Mouse (Mus musculus): ENCODE data around the gene Fam129b. TPM values are rescaled to one million over a fixed set of nuclear protein-coding genes. Genes with fewer than 3 reads are reported as not detected.

Gene Fam129b
- polyA plus RNA-seq, 1 experiment from 2014 or later = 39.0 TPM

DNA sequence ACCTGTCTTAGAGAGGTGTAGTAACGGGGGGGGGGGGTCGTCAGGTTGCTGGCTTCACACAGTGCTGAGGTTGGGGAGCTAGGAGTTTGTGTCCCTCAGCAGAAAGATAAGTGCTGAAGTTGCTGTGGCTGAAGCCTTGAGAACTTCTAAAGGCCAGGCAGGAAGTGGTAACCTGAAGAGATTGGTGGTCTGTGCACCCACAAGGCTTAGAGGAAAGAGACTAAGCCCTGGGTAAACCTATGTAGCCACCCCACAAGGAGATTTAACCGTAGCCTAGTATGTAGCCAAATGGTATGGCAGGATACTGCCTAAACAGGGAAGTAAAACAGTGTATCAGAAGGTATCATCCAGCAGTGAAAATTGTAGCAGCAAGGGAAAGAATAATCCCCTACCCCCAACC lies 14.4 kb downstream of the Fam129b start:
- Histone ChIP-seq H3K9ac (ENCODE audit: low read depth, low read length) (0 out of 2 replicates have a peak overlapping the region, but pooled peaks have one; percentile 3), H3K9me3 (ENCODE audit: control insufficient read depth, low read length) (no peaks in the 10 kb centered on the region), H3K4me3 (ENCODE audit: low read depth, low read length) (no peak overlapping the region), H3K36me3 (ENCODE audit: control insufficient read depth, insufficient read depth, low read length) (0 out of 2 replicates have a peak, but pooled peaks cover 8% of the 10 kb centered on the region), H3K4me2 (ENCODE audit: low read depth, low read length) (no peak overlapping the region), H3K4me1 (ENCODE audit: control insufficient read depth, insufficient read depth, low read length) (peaks cover 21% of the 10 kb centered on the region), H3K27ac (replicated peaks; ENCODE audit: low read depth, low read length) (no peak overlapping the region), H3K27me3 (replicated peaks; ENCODE audit: control insufficient read depth, insufficient read depth, low read length) (no peaks in the 10 kb centered on the region)
- ATAC-seq (ENCODE audit: low read depth) = no peak
- WGBS = 91% methylated on average over 3 of the region's 3 CpGs
- no peak for DNase-seq (ENCODE audit: low spot score)

- H3K9ac ChIP-seq (ENCODE audit: low read depth, low read length) = no peak overlapping the region
- no peaks in the 10 kb centered on the region for H3K27me3 ChIP-seq (replicated peaks; ENCODE audit: control insufficient read depth, insufficient read depth, low read length)
- no peak overlapping the region for H3K4me3 ChIP-seq (ENCODE audit: low read depth, low read length)
- H3K4me2 ChIP-seq (ENCODE audit: low read depth, low read length) = no peak overlapping the region
- H3K9me3 ChIP-seq (ENCODE audit: control insufficient read depth, low read length) = no peaks in the 10 kb centered on the region
- H3K27ac ChIP-seq (replicated peaks; ENCODE audit: low read depth, low read length) = no peak overlapping the region
- peaks cover 26% of the 10 kb centered on the region for H3K4me1 ChIP-seq (ENCODE audit: control insufficient read depth, insufficient read depth, low read length)
- no peak for DNase-seq (ENCODE audit: low spot score)
- H3K36me3 ChIP-seq (ENCODE audit: control insufficient read depth, insufficient read depth, low read length) = 0 out of 2 replicates have a peak, but pooled peaks cover 8% of the 10 kb centered on the region
- ATAC-seq (ENCODE audit: low read depth) = no peak
- 73% methylated on average over 9 of the region's 9 CpGs for WGBS
Measured at GRCm38 (mm10) chr2:32891278-32891677, 15.4 kb downstream of the Fam129b start.

GRCm38 (mm10) chr2:32892490-32892889 lies 16.6 kb downstream of the Fam129b start:
- Histone ChIP-seq H3K4me1 (ENCODE audit: control insufficient read depth, insufficient read depth, low read length) (peaks cover 35% of the 10 kb centered on the region), H3K36me3 (ENCODE audit: control insufficient read depth, insufficient read depth, low read length) (0 out of 2 replicates have a peak, but pooled peaks cover 8% of the 10 kb centered on the region), H3K4me2 (ENCODE audit: low read depth, low read length) (no peak overlapping the region), H3K27me3 (replicated peaks; ENCODE audit: control insufficient read depth, insufficient read depth, low read length) (no peaks in the 10 kb centered on the region), H3K27ac (replicated peaks; ENCODE audit: low read depth, low read length) (no peak overlapping the region), H3K9me3 (ENCODE audit: control insufficient read depth, low read length) (no peaks in the 10 kb centered on the region), H3K4me3 (ENCODE audit: low read depth, low read length) (no peak overlapping the region), H3K9ac (ENCODE audit: low read depth, low read length) (no peak overlapping the region)
- ATAC-seq (ENCODE audit: low read depth) = no peak
- DNase-seq (ENCODE audit: low spot score) = no peak
- 92% methylated on average over 14 of the region's 14 CpGs for WGBS

DNA sequence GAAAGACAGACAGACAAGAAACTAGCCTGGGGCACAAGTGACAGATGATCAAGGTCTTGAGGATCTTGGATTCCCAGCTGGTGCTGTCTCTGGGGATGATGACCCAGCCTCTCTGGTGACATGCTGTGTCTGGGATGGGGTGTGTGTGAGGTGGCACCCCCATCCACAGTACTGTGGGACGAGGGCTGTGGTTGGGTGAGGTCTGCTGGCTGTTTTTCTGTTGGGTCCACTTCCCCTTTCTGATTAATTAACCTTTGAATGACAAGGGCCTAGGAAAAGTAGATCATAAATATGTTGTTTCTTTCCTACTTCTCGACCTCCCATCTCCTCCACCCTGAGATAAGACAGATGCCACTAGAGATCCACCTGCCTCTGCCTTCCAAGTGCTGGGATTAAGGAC lies 18.2 kb downstream of the Fam129b start:
- Histone ChIP-seq H3K36me3 (ENCODE audit: control insufficient read depth, insufficient read depth, low read length) (0 out of 2 replicates have a peak, but pooled peaks cover 8% of the 10 kb centered on the region), H3K4me1 (ENCODE audit: control insufficient read depth, insufficient read depth, low read length) (peaks cover 35% of the 10 kb centered on the region), H3K4me3 (ENCODE audit: low read depth, low read length) (no peak overlapping the region), H3K27ac (replicated peaks; ENCODE audit: low read depth, low read length) (no peak overlapping the region), H3K9me3 (ENCODE audit: control insufficient read depth, low read length) (no peaks in the 10 kb centered on the region), H3K27me3 (replicated peaks; ENCODE audit: control insufficient read depth, insufficient read depth, low read length) (no peaks in the 10 kb centered on the region), H3K4me2 (ENCODE audit: low read depth, low read length) (no peak overlapping the region), H3K9ac (ENCODE audit: low read depth, low read length) (no peak overlapping the region)
- WGBS = 80% methylated on average over 2 of the region's 2 CpGs
- DNase-seq (ENCODE audit: low spot score) = no peak
- ATAC-seq (ENCODE audit: low read depth) = no peak

GRCm38 (mm10) chr2:32895606-32896106 lies 19.7 kb downstream of the Fam129b start:
- H3K4me1 ChIP-seq (ENCODE audit: control insufficient read depth, insufficient read depth, low read length) = peaks cover 33% of the 10 kb centered on the region
- no peaks in the 10 kb centered on the region for H3K27me3 ChIP-seq (replicated peaks; ENCODE audit: control insufficient read depth, insufficient read depth, low read length)
- ATAC-seq (ENCODE audit: low read depth) = peak; percentile 35; the same call in 1 of the 2 replicates
- WGBS = 28% methylated on average over 8 of the region's 8 CpGs
- H3K4me2 ChIP-seq (ENCODE audit: low read depth, low read length) = no peak overlapping the region
- no peaks in the 10 kb centered on the region for H3K9me3 ChIP-seq (ENCODE audit: control insufficient read depth, low read length)
- H3K36me3 ChIP-seq (ENCODE audit: control insufficient read depth, insufficient read depth, low read length) = 0 out of 2 replicates have a peak, but pooled peaks cover 8% of the 10 kb centered on the region
- H3K4me3 ChIP-seq (ENCODE audit: low read depth, low read length) = no peak overlapping the region
- H3K9ac ChIP-seq (ENCODE audit: low read depth, low read length) = peak overlapping the region; percentile 38
- H3K27ac ChIP-seq (replicated peaks; ENCODE audit: low read depth, low read length) = peak overlapping the region; percentile 79
- DNase-seq (ENCODE audit: low spot score) = peak; percentile 42

DNA sequence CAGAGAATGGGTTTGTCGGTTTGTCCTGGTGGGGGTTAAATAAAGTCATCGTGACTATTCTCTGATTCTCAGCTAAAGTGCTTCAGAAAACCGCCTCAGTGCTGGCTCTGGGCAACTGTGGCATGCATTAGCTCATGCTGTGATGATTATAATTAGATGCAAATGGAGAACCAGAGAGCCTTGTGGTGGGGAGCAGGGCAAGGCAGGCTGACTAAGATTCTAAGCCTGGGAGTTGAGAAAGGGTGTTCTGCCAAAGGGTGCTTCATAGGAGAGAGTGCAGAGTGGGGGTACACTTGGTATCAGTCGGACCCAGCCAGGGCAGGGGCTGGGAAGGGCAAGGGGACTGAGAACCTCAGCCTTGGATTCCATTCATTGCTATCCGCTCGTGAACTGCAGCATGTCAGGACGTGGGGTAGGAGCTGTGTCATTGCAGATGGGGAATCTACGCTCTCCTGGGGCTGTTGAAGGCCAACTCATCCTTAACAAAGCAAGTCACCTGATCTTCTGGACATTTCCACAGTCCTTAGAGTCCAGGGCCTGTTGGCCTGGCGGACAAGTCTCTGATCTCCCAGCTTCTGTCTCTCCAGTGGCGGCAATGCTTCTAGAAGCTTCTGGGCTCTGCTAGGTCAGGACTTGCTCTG lies 20.7 kb downstream of the Fam129b start:
- H3K9me3 ChIP-seq (ENCODE audit: control insufficient read depth, low read length) = no peaks in the 10 kb centered on the region
- no peak for DNase-seq (ENCODE audit: low spot score)
- H3K4me2 ChIP-seq (ENCODE audit: low read depth, low read length) = no peak overlapping the region
- peaks cover 33% of the 10 kb centered on the region for H3K4me1 ChIP-seq (ENCODE audit: control insufficient read depth, insufficient read depth, low read length)
- 43% methylated on average over 8 of the region's 10 CpGs for WGBS
- 0 out of 2 replicates have a peak, but pooled peaks cover 8% of the 10 kb centered on the region for H3K36me3 ChIP-seq (ENCODE audit: control insufficient read depth, insufficient read depth, low read length)
- no peaks in the 10 kb centered on the region for H3K27me3 ChIP-seq (replicated peaks; ENCODE audit: control insufficient read depth, insufficient read depth, low read length)
- ATAC-seq (ENCODE audit: low read depth) = 0 out of 2 replicates have a peak, but pooled peaks have one; percentile 28
- peak overlapping the region; percentile 79 for H3K27ac ChIP-seq (replicated peaks; ENCODE audit: low read depth, low read length)
- H3K4me3 ChIP-seq (ENCODE audit: low read depth, low read length) = no peak overlapping the region
- H3K9ac ChIP-seq (ENCODE audit: low read depth, low read length) = peak overlapping the region; percentile 38; the same call in 1 of the 2 replicates

- Histone ChIP-seq H3K27me3 (replicated peaks; ENCODE audit: control insufficient read depth, insufficient read depth, low read length) (no peaks in the 10 kb centered on the region), H3K27ac (replicated peaks; ENCODE audit: low read depth, low read length) (peak overlapping the region; percentile 28; the same call in 1 of the 2 replicates), H3K4me2 (ENCODE audit: low read depth, low read length) (no peak overlapping the region), H3K4me1 (ENCODE audit: control insufficient read depth, insufficient read depth, low read length) (peaks cover 33% of the 10 kb centered on the region), H3K4me3 (ENCODE audit: low read depth, low read length) (no peak overlapping the region), H3K36me3 (ENCODE audit: control insufficient read depth, insufficient read depth, low read length) (0 out of 2 replicates have a peak, but pooled peaks cover 4% of the 10 kb centered on the region), H3K9me3 (ENCODE audit: control insufficient read depth, low read length) (no peaks in the 10 kb centered on the region), H3K9ac (ENCODE audit: low read depth, low read length) (no peak overlapping the region)
- peak; percentile 73 for DNase-seq (ENCODE audit: low spot score)
- ATAC-seq (ENCODE audit: low read depth) = peak; percentile 19; the same call in 1 of the 2 replicates
- 68% methylated on average over 7 of the region's 7 CpGs for WGBS
Measured at GRCm38 (mm10) chr2:32898983-32899382, 23.1 kb downstream of the Fam129b start.

GRCm38 (mm10) chr2:32902126-32902525 lies 26.2 kb downstream of the Fam129b start:
- WGBS = 93% methylated on average over 9 of the region's 9 CpGs
- H3K27me3 ChIP-seq (replicated peaks; ENCODE audit: control insufficient read depth, insufficient read depth, low read length) = no peaks in the 10 kb centered on the region
- H3K27ac ChIP-seq (replicated peaks; ENCODE audit: low read depth, low read length) = no peak overlapping the region
- DNase-seq (ENCODE audit: low spot score) (no peak), ATAC-seq (ENCODE audit: low read depth) (no peak)
- H3K4me2 ChIP-seq (ENCODE audit: low read depth, low read length) = no peak overlapping the region
- no peak overlapping the region for H3K9ac ChIP-seq (ENCODE audit: low read depth, low read length)
- H3K9me3 ChIP-seq (ENCODE audit: control insufficient read depth, low read length) = no peaks in the 10 kb centered on the region
- H3K4me3 ChIP-seq (ENCODE audit: low read depth, low read length) = no peak overlapping the region
- no peaks in the 10 kb centered on the region; the same call in 1 of the 2 replicates for H3K36me3 ChIP-seq (ENCODE audit: control insufficient read depth, insufficient read depth, low read length)
- peaks cover 17% of the 10 kb centered on the region for H3K4me1 ChIP-seq (ENCODE audit: control insufficient read depth, insufficient read depth, low read length)
